Mouse (Mus musculus): ENCODE measurements around the gene Agbl5.

DNA sequence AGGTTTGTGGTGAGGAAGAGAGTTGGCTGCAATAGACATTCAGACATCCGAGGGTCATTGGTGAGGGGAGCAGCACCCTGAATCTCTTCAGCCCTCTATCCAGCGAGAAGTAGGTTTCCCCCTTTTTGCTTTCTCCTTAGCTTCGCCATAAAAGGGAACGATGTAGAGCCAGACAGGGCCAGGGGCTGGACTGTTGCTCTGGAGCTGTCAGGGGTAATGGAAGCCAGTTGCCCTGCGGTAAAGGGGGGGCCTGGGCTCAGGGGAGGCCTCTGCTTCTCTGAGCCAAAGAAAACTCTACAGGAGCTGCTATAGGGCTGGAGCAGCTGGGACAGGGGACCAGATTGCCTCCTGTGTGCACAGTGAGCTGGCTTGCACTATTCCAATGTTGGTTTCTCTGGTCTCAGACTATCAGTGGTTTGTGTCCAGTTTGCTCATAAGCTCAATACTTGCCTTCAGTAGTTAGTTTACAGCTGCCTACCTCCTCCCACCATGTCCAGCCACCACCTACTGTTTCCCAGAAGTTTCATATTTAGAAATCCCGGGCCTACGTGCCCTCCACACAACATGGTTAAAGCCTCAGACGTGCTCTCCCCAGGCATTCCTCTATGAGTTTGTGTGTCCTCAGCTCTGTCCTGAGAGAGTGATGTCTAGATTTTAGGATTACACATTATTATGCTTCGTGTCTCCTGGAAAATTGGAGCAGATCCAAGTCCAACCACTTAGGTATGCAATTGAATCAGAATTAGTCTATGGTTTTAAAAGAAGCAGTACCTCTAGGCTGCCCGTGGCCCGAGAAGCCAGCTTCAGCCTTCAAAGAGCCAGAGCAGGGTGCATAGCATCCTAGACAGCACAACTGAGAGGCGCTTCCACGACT lies 20.2 kb downstream of the Agbl5 start:
- TF ChIP-seq CTCF (conservative IDR thresholded peaks at IDR 0.05; ENCODE audit: low read length) (no peak), POU5F1 (IDR thresholded peaks at IDR 0.05; ENCODE audit: borderline replicate concordance, low read length) (no peak), NANOG (IDR thresholded peaks at IDR 0.05; ENCODE audit: borderline replicate concordance, low read length) (no peak)

All from E14TG2a.4 (cell line).